Mouse (Mus musculus) midbrain, embryonic 16.5 days (tissue): ENCODE results near the gene Larp1. TPM values are rescaled to one million over a fixed set of nuclear protein-coding genes. Genes with fewer than 3 reads are reported as not detected.

Experiments
- ATAC-seq: fragments of 200-750 bp; cut with Nextera tagmentation; 2 replicates; pipeline ENCODE4 v1.8.0; 2017; ENCODE audit warnings: moderate TSS enrichment
- H3K27ac ChIP-seq: fragments of 300-500 bp; sonication (generic); 2 replicates; pipeline ENCODE4 v1.5.1; 2014; ENCODE audit warnings: mild to moderate bottlenecking, low read length, mixed read lengths
- H3K27me3 ChIP-seq: fragments of 300-500 bp; sonication (generic); 2 replicates; pipeline ENCODE4 v1.6.1; 2014; ENCODE audit warnings: low read depth, low read length, mixed read lengths; ENCODE audit not compliant: control insufficient read depth, insufficient read depth
- H3K36me3 ChIP-seq: fragments of 300-500 bp; sonication (generic); 2 replicates; pipeline ENCODE4 v1.6.1; 2014; ENCODE audit warnings: mild to moderate bottlenecking, low read length, moderate library complexity, mixed read lengths; ENCODE audit not compliant: control insufficient read depth, insufficient read depth
- H3K4me1 ChIP-seq: fragments of 300-500 bp; sonication (generic); 2 replicates; pipeline ENCODE4 v1.6.1; 2014; ENCODE audit warnings: mild to moderate bottlenecking, low read length, mixed read lengths; ENCODE audit not compliant: control insufficient read depth, insufficient read depth
- H3K4me2 ChIP-seq: fragments of 300-500 bp; sonication (generic); 2 replicates; pipeline ENCODE4 v1.6.1; 2014; ENCODE audit warnings: mild to moderate bottlenecking, low read length, mixed read lengths
- H3K4me3 ChIP-seq: fragments of 300-500 bp; sonication (generic); 2 replicates; pipeline ENCODE4 v1.5.1; 2014; ENCODE audit warnings: low read depth, mild to moderate bottlenecking, low read length, moderate library complexity, mixed read lengths
- H3K9ac ChIP-seq: fragments of 300-500 bp; sonication (generic); 2 replicates; pipeline ENCODE4 v1.6.1; 2014; ENCODE audit warnings: low read depth, low read length, mixed read lengths
- H3K9me3 ChIP-seq: fragments of 300-500 bp; sonication (generic); replicated peaks from 2 replicates; pipeline ENCODE4 v1.6.1; 2014; ENCODE audit warnings: mild to moderate bottlenecking, low read length, mixed read lengths; ENCODE audit not compliant: control insufficient read depth, poor library complexity, severe bottlenecking
- WGBS: fragments of 180-500 bp; shearing (Covaris S2); extraction: QIAGEN DNeasy Blood & Tissue Kit; methylation state at CpG from one replicate; pipeline ENCODE4 v1.1.7; 2014; 5-methylcytosine and 5-hydroxymethylcytosine counted together
- polyA plus RNA-seq: library from polyadenylated mRNA; unstranded; fragments of >200 nt; fragmentation: Nextera tagmentation; extraction: Ambion mirVana; gene quantifications from 2 replicates; pipeline ENCODE4 v1.2.1, GENCODE M21; 2015

Gene Larp1
- polyA plus RNA-seq, 1 experiment from 2014 or later: 17.7 TPM

- Histone ChIP-seq H3K27me3 (peaks cover 3% of the 10 kb centered on the region; the same call in 1 of the 2 replicates), H3K4me3 (no peak overlapping the region), H3K36me3 (no peaks in the 10 kb centered on the region), H3K9ac (no peak overlapping the region), H3K4me1 (peaks cover 23% of the 10 kb centered on the region), H3K4me2 (no peak overlapping the region), H3K9me3 (no peaks in the 10 kb centered on the region), H3K27ac (no peak overlapping the region)
- no peak for ATAC-seq
- 87% methylated on average over 3 of the region's 3 CpGs for WGBS
Measured at GRCm38 (mm10) chr11:58102146-58102545, 93.3 kb downstream of the Larp1 start.

GRCm38 (mm10) chr11:58102581-58103343, 93.9 kb downstream of the Larp1 start:
- 85% methylated on average over 9 of the region's 9 CpGs for WGBS
- H3K27me3 ChIP-seq: peaks cover 3% of the 10 kb centered on the region; the same call in 1 of the 2 replicates
- peaks cover 26% of the 10 kb centered on the region for H3K4me1 ChIP-seq
- ATAC-seq: peak; percentile 12; the same call in 1 of the 2 replicates
- no peak overlapping the region for H3K27ac ChIP-seq
- H3K9ac ChIP-seq: peak overlapping the region; percentile 62; the same call in 1 of the 2 replicates
- H3K9me3 ChIP-seq: no peaks in the 10 kb centered on the region
- H3K4me3 ChIP-seq: no peak overlapping the region
- peak overlapping the region; percentile 65 for H3K4me2 ChIP-seq
- H3K36me3 ChIP-seq: no peaks in the 10 kb centered on the region

DNA sequence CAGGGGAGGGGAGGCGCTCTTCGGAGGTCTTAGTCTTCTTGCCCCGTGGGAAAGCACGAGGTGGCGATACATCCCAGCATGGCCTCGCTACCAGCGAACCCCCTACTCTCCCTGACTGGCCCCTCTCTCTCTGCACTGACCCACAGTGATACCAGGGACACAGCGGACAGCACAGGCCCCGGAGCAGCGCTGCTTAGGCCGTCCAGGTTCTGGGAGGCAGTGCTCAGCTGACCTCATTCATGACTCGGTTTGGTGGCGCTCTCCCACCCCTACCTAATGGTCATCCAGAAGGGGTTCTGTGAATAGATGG, 94.4 kb downstream of the Larp1 start:
- WGBS: 61% methylated on average over 13 of the region's 13 CpGs
- peak; percentile 67 for ATAC-seq

DNA sequence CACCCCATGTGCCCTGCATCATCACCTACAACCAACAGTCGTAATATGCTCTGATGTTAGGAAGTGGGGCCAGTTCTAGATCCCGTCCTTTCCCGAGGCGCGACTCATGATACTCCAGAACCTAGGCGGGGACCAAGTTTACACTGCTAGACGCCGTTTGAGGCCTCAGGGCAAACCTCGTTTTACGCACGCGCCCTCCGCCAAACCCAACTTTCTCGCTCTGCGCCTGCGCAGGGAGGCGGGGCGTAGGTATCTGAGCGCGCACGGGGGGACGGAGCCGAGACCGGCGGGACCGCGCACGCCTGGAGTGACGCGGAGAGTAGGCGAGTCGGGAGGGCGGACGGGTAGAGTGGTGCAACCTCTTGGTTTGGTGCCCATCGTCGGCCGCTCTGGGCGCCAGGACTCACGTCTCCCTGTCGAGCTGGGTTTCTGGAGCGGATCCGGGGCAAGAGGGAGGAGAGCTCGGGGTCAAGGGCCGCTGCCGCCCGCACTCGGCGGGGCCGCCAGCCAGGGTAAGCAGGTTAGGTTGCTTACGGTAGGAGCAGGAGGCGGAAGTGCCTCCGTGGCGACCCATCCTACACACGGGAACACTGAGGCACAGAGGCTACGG, 94.9 kb downstream of the Larp1 start, which contains the start of gene Cnot8:
Gene Cnot8, plus strand, starts transcription at position 457 of the 610 bp plus-strand sequence.
- no peaks in the 10 kb centered on the region for H3K9me3 ChIP-seq
- ATAC-seq: peak; percentile 98
- peak within 1 kb of the TSS; percentile 89 for H3K9ac ChIP-seq
- H3K27ac ChIP-seq: peak within 1 kb of the TSS; percentile 74
- H3K4me3 ChIP-seq: peak within 1 kb of the TSS; percentile 81
- peak within 1 kb of the TSS; percentile 77 for H3K4me2 ChIP-seq
- H3K27me3 ChIP-seq: peaks cover 2% of the 10 kb centered on the region; the same call in 1 of the 2 replicates
- no peaks in the 10 kb centered on the region for H3K36me3 ChIP-seq
- H3K4me1 ChIP-seq: peaks cover 24% of the 10 kb centered on the region
- WGBS: under 1% methylated on average over 52 of the region's 55 CpGs

More for the DNA sequence above, 94.4 kb downstream of the Larp1 start:
- Histone ChIP-seq H3K4me3 (peak overlapping the region; percentile 81), H3K27ac (peak overlapping the region; percentile 74), H3K4me2 (peak overlapping the region; percentile 65), H3K9me3 (no peaks in the 10 kb centered on the region), H3K27me3 (peaks cover 3% of the 10 kb centered on the region; the same call in 1 of the 2 replicates), H3K4me1 (peaks cover 24% of the 10 kb centered on the region), H3K36me3 (no peaks in the 10 kb centered on the region), H3K9ac (peak overlapping the region; percentile 62)

DNA sequence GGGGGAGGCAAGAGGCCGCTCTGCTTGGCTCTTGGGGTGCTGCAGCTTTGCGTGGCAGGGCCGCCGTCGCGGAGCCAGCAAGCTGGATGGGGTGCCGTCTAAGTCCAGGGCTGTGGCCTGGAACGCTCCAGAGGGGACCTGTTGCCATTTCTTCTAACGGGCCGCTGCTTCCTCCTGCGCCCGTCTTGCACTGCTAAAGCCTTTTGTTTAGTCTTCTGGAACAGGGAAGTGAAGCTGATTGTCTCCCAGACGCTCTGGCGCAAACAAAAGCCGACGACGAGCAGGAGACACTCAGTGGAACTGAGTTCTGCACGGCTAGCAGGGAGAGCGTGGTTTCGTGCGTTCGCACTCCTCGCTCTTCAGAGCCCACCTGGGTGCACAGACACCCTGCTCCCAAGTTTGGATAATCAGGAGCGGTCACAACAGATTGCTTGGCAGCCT, 95.5 kb downstream of the Larp1 start:
- Histone ChIP-seq H3K9ac (peak overlapping the region; percentile 89), H3K9me3 (no peaks in the 10 kb centered on the region), H3K27me3 (no peaks in the 10 kb centered on the region), H3K27ac (peak overlapping the region; percentile 74), H3K4me3 (peak overlapping the region; percentile 81), H3K4me1 (peaks cover 24% of the 10 kb centered on the region), H3K36me3 (no peaks in the 10 kb centered on the region), H3K4me2 (peak overlapping the region; percentile 77)
- WGBS: under 1% methylated on average over 24 of the region's 24 CpGs
- peak; percentile 41; the same call in 1 of the 2 replicates for ATAC-seq

- whole genome bisulfite sequencing: 45% methylated on average over 3 of the region's 3 CpGs
- ATAC-seq: no peak
- Histone ChIP-seq H3K27me3 (no peaks in the 10 kb centered on the region), H3K27ac (no peak overlapping the region), H3K4me2 (no peak overlapping the region), H3K36me3 (peaks cover 16% of the 10 kb centered on the region), H3K4me1 (peaks cover 24% of the 10 kb centered on the region), H3K9me3 (no peaks in the 10 kb centered on the region), H3K4me3 (no peak overlapping the region), H3K9ac (no peak overlapping the region)
Measured at GRCm38 (mm10) chr11:58107009-58107408, 98.1 kb downstream of the Larp1 start.

DNA sequence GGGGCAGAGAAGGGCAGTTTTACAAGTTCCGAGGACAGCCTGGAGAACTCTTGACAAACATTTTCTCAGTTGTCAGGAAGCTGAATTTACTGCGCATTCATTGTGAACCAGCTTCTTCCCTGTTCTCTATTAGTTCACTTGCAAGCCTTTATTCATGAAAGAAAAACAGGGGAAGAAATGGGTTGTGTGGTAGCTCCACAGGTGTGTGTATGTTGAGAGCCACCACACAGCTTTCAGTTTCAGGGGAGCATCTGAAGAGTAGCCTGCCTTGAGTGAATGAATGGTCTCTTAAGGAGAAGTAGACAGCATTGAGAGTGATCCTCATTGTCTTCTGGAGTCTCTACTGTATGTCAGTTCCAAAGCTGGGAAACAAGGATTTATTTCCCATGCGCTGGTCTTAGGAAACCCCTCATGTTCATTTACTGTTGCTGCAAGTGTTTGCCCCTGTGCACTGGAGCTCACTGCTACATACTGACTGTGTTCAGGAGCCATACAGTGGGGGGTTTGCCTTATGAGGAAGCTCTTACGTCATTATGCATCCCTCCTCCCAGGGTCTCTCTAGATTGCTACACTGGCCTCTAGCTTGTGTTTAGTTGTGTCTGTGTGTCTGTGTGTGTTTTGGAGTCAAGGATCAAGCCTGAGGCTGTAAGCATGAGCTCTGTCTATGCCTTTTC, 98.9 kb downstream of the Larp1 start:
- peaks cover 16% of the 10 kb centered on the region for H3K36me3 ChIP-seq
- H3K27ac ChIP-seq: no peak overlapping the region
- no peaks in the 10 kb centered on the region for H3K27me3 ChIP-seq
- H3K4me3 ChIP-seq: no peak overlapping the region
- H3K9me3 ChIP-seq: no peaks in the 10 kb centered on the region
- H3K4me2 ChIP-seq: no peak overlapping the region
- whole genome bisulfite sequencing: 95% methylated on average over 4 of the region's 4 CpGs
- ATAC-seq: no peak
- no peak overlapping the region for H3K9ac ChIP-seq
- peaks cover 24% of the 10 kb centered on the region for H3K4me1 ChIP-seq
